Mouse (Mus musculus) liver, adult 2 months (tissue): ENCODE measurements around the gene Zbtb8a. TPM values are rescaled to one million over a fixed set of nuclear protein-coding genes. Genes with fewer than 3 reads are reported as not detected.
"Not testable (repeated sequence)": the region's sequence is repeated elsewhere in the genome, so short reads cannot be mapped to it uniquely, and the experiment has no call there.

Source experiments
- DNase-seq: peaks from one replicate; pipeline ENCODE4 v3.0.0-alpha.2; 2011; ENCODE audit warnings: low read depth, low spot score; ENCODE audit errors: extremely low read depth
- H3K27ac ChIP-seq: fragments of 200-500 bp; replicated peaks from 2 replicates; pipeline ENCODE4 v1.5.1; 2012; ENCODE audit warnings: low read depth, mild to moderate bottlenecking, control low read depth, inconsistent platforms, low read length; ENCODE audit not compliant: insufficient read depth
- H3K27me3 ChIP-seq: fragments of 200-500 bp; 2 replicates; pipeline ENCODE4 v1.6.1; 2012; ENCODE audit warnings: mild to moderate bottlenecking, moderate library complexity, low read length, inconsistent platforms; ENCODE audit not compliant: control insufficient read depth, insufficient read depth
- H3K36me3 ChIP-seq: fragments of 200-500 bp; 2 replicates; pipeline ENCODE4 v1.6.1; 2012; ENCODE audit warnings: low read length, inconsistent platforms; ENCODE audit not compliant: control insufficient read depth, insufficient read depth
- H3K4me1 ChIP-seq: fragments of 200-500 bp; 2 replicates; pipeline ENCODE4 v1.6.1; 2011; ENCODE audit warnings: low read length; ENCODE audit not compliant: control insufficient read depth, insufficient read depth
- H3K4me3 ChIP-seq: fragments of 200-500 bp; 2 replicates; pipeline ENCODE4 v1.5.1; 2011; ENCODE audit warnings: low read depth, mild to moderate bottlenecking, control low read depth, low read length, moderate library complexity; ENCODE audit not compliant: insufficient read depth
- H3K79me2 ChIP-seq: fragments of 200-500 bp; 2 replicates; pipeline ENCODE4 v1.6.1; 2012; ENCODE audit warnings: inconsistent platforms, mild to moderate bottlenecking, low read length, moderate library complexity; ENCODE audit not compliant: control insufficient read depth, insufficient read depth
- H3K9ac ChIP-seq: fragments of 200-500 bp; 2 replicates; pipeline ENCODE4 v1.6.1; 2012; ENCODE audit warnings: low read depth, mild to moderate bottlenecking, control low read depth, inconsistent platforms, low read length
- CTCF ChIP-seq: fragments of 200-500 bp; IDR thresholded peaks from 2 replicates; pipeline ENCODE4 v1.5.1; 2011; ENCODE audit warnings: low read depth, low read length, control low read depth
- POLR2A ChIP-seq: fragments of 200-500 bp; IDR thresholded peaks from 2 replicates; pipeline ENCODE4 v1.6.1; 2011; ENCODE audit warnings: low read length, control low read depth; ENCODE audit not compliant: insufficient read depth; ENCODE audit errors: extremely low read depth
- WGBS: fragments of 180-500 bp; shearing (Covaris S2); methylation state at CpG from one replicate; pipeline ENCODE4 v1.1.7; 2018; 5-methylcytosine and 5-hydroxymethylcytosine counted together
- polyA plus RNA-seq: library from polyadenylated mRNA; depleted of rRNA; stranded (reverse); fragments of >200 nt; gene quantifications from 2 replicates; pipeline ENCODE4 v1.2.3, GENCODE M21; 2012
- total RNA-seq: library from RNA; depleted of rRNA; stranded (reverse); fragments of >200 nt; gene quantifications from 2 replicates; pipeline ENCODE4 v1.2.3, GENCODE M21; 2014

Zbtb8a gene
- total and polyA plus RNA-seq, 2 experiments = 1.3 to 1.7 TPM

DNA sequence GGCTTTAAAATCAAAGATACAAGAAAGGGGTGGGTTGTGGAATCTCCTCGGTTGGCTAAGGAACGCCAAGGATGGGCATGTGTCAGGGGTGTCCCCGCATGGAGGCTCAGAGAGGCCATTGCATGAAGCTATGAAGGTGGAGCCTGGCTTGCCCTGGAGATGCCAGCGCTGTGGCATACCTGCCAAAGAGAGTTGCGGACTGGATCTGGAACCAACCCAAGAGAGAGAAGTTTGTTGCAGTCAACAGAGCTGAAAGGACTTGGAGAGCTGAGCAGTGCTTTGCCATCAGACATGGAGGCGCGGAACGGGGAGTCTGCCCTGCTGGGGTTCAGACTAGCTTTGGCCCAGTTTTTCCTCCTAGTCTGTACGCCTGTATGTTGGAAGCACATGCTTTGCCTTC is 14.5 kb downstream of the Zbtb8a start:
- peak; percentile 61 for DNase-seq
- Histone ChIP-seq H3K79me2 (0 out of 2 replicates have a peak, but pooled peaks cover 3% of the 10 kb centered on the region), H3K4me1 (no peaks in the 10 kb centered on the region), H3K4me3 (no peak overlapping the region), H3K27ac (no peak overlapping the region), H3K9ac (no peak overlapping the region), H3K27me3 (no peaks in the 10 kb centered on the region), H3K36me3 (peaks cover 8% of the 10 kb centered on the region; the same call in 1 of the 2 replicates)
- TF ChIP-seq CTCF (no peak), POLR2A (no peak)
- 87% methylated on average over 9 of the region's 9 CpGs for WGBS

GRCm38 (mm10) chr4:129362771-129363170 is 15.1 kb downstream of the Zbtb8a start:
- WGBS = 66% methylated on average over 5 of the region's 5 CpGs
- Histone ChIP-seq H3K27me3 (no peaks in the 10 kb centered on the region), H3K4me1 (no peaks in the 10 kb centered on the region), H3K4me3 (no peak overlapping the region), H3K27ac (no peak overlapping the region), H3K79me2 (0 out of 2 replicates have a peak, but pooled peaks cover 3% of the 10 kb centered on the region), H3K9ac (no peak overlapping the region), H3K36me3 (peaks cover 8% of the 10 kb centered on the region; the same call in 1 of the 2 replicates)
- DNase-seq = peak; percentile 67
- TF ChIP-seq CTCF (no peak), POLR2A (no peak)

- not testable (repeated sequence) for H3K27ac ChIP-seq, H3K27me3 ChIP-seq, H3K9ac ChIP-seq, H3K4me3 ChIP-seq, H3K79me2 ChIP-seq, H3K4me1 ChIP-seq, H3K36me3 ChIP-seq
- DNase-seq = peak; percentile 53
- 77% methylated on average over 3 of the region's 3 CpGs for WGBS
Measured at GRCm38 (mm10) chr4:129362238-129362637, 15.7 kb downstream of the Zbtb8a start.

- 87% methylated on average over 15 of the region's 15 CpGs for WGBS
- no peak for DNase-seq
- Histone ChIP-seq H3K27ac (no peak overlapping the region), H3K4me1 (no peaks in the 10 kb centered on the region), H3K27me3 (no peaks in the 10 kb centered on the region), H3K4me3 (no peak overlapping the region), H3K36me3 (peaks cover 9% of the 10 kb centered on the region; the same call in 1 of the 2 replicates), H3K9ac (no peak overlapping the region), H3K79me2 (0 out of 2 replicates have a peak, but pooled peaks cover 3% of the 10 kb centered on the region)
- TF ChIP-seq POLR2A (no peak), CTCF (no peak)
Measured at GRCm38 (mm10) chr4:129357613-129358163, 20.2 kb downstream of the Zbtb8a start.

- H3K4me3 ChIP-seq = no peak overlapping the region
- H3K27me3 ChIP-seq = no peaks in the 10 kb centered on the region
- no peaks in the 10 kb centered on the region for H3K79me2 ChIP-seq
- no peak overlapping the region for H3K27ac ChIP-seq
- no peak for DNase-seq
- H3K36me3 ChIP-seq = peaks cover 2% of the 10 kb centered on the region; the same call in 1 of the 2 replicates
- H3K9ac ChIP-seq = no peak overlapping the region
- 79% methylated on average over 15 of the region's 15 CpGs for WGBS
- TF ChIP-seq POLR2A (no peak), CTCF (no peak)
- no peaks in the 10 kb centered on the region for H3K4me1 ChIP-seq
Measured at GRCm38 (mm10) chr4:129354236-129354635, 23.7 kb downstream of the Zbtb8a start.

DNA sequence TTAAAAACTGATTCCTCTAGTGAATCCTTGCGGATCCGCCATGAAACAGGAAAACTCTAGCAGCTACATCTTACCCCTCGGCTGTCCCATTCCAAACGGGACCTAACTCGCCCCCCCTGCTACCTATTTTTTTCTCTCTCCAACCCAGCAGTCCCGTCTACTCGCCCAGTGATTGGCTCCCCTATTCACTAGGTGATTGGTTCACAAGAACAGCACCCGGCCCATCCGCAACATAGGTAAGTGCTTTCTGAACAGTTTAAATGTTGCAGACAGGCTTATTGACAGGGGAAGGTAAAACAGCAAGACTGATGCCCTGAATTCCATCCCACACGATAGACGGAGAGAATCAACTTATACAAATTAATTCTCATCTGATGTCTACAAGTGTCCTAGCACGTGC is 24.7 kb downstream of the Zbtb8a start:
- Histone ChIP-seq H3K27ac (no peak overlapping the region), H3K4me1 (no peaks in the 10 kb centered on the region), H3K27me3 (no peaks in the 10 kb centered on the region), H3K79me2 (no peaks in the 10 kb centered on the region), H3K9ac (no peak overlapping the region), H3K4me3 (no peak overlapping the region), H3K36me3 (peaks cover 2% of the 10 kb centered on the region; the same call in 1 of the 2 replicates)
- no peak for TF ChIP-seq POLR2A
- no peak for TF ChIP-seq CTCF
- 92% methylated on average over 12 of the region's 12 CpGs for WGBS
- no peak for DNase-seq
